Mouse (Mus musculus): ENCODE results near the gene Gsk3a.

Gene Gsk3a

GRCm38 (mm10) chr7:25237249-25238014, at the start of gene Gsk3a:
TSS of gene Gsk3a (minus strand) at chr7:25237851.
- peak; percentile 95 to 98 for DNase-seq (ENCODE audit: low spot score in 2 of 2)

- DNase-seq (ENCODE audit: low spot score in 2 of 2) = no peak
Measured at GRCm38 (mm10) chr7:25286989-25287388, 49.3 kb upstream of the Gsk3a start.

- DNase-seq (ENCODE audit: low spot score in 2 of 2) = peak in 1 of 2 experiments; percentile 58
Measured at GRCm38 (mm10) chr7:25285511-25286238, 48.0 kb upstream of the Gsk3a start.

- peak; percentile 21 to 61 for DNase-seq (ENCODE audit: low spot score in 2 of 2)
Measured at GRCm38 (mm10) chr7:25284766-25285165, 47.1 kb upstream of the Gsk3a start.

GRCm38 (mm10) chr7:25284171-25284570, 46.5 kb upstream of the Gsk3a start:
- DNase-seq (ENCODE audit: low spot score in 2 of 2) = no peak

GRCm38 (mm10) chr7:25283637-25284036, 46.0 kb upstream of the Gsk3a start:
- peak in 1 of 2 experiments; percentile 22 for DNase-seq (ENCODE audit: low spot score in 2 of 2)

GRCm38 (mm10) chr7:25282731-25283211, 45.1 kb upstream of the Gsk3a start:
- DNase-seq (ENCODE audit: low spot score in 2 of 2) = peak in 1 of 2 experiments; percentile 62

GRCm38 (mm10) chr7:25281734-25282601, 44.3 kb upstream of the Gsk3a start:
- peak; percentile 98 to 99 for DNase-seq (ENCODE audit: low spot score in 2 of 2)

GRCm38 (mm10) chr7:25281166-25281733, 43.6 kb upstream of the Gsk3a start:
- DNase-seq (ENCODE audit: low spot score in 2 of 2) = no peak

- peak; percentile 63 to 76 for DNase-seq (ENCODE audit: low spot score in 2 of 2)
Measured at GRCm38 (mm10) chr7:25279861-25280791, 42.5 kb upstream of the Gsk3a start.

GRCm38 (mm10) chr7:25279076-25279860, 41.6 kb upstream of the Gsk3a start:
- DNase-seq (ENCODE audit: low spot score in 2 of 2) = peak; percentile 75 to 88

- peak; percentile 78 to 88 for DNase-seq (ENCODE audit: low spot score in 2 of 2)
Measured at GRCm38 (mm10) chr7:25278341-25279075, 40.9 kb upstream of the Gsk3a start.

GRCm38 (mm10) chr7:25277998-25278340, 40.3 kb upstream of the Gsk3a start:
- DNase-seq (ENCODE audit: low spot score in 2 of 2) = no peak

- DNase-seq (ENCODE audit: low spot score in 2 of 2) = no peak
Measured at GRCm38 (mm10) chr7:25277405-25277804, 39.8 kb upstream of the Gsk3a start.

GRCm38 (mm10) chr7:25275555-25276298, 38.1 kb upstream of the Gsk3a start:
- peak; percentile 53 to 58 for DNase-seq (ENCODE audit: low spot score in 2 of 2)

- DNase-seq (ENCODE audit: low spot score in 2 of 2) = no peak
Measured at GRCm38 (mm10) chr7:25274996-25275395, 37.3 kb upstream of the Gsk3a start.

- no peak for DNase-seq (ENCODE audit: low spot score in 2 of 2)
Measured at GRCm38 (mm10) chr7:25274571-25274970, 36.9 kb upstream of the Gsk3a start.

Measured in urinary bladder, postnatal 4 days (tissue).